Mouse (Mus musculus) adrenal gland, adult (tissue): ENCODE results near the gene Gm8947.
"Not testable (repeated sequence)": the region's sequence is repeated elsewhere in the genome, so short reads cannot be mapped to it uniquely, and the experiment has no call there.

Source experiments
- DNase-seq, 2 experiments: peaks; one replicate each; pipeline ENCODE4 v3.0.0; 2022 to 2023; ENCODE audit warnings: low spot score in 1 of 2; ENCODE audit not compliant: inconsistent age in 2 of 2

The Gm8947 gene

GRCm38 (mm10) chr1:151180167-151180566 is 12.0 kb upstream of the Gm8947 start:
- DNase-seq: no peak

DNA sequence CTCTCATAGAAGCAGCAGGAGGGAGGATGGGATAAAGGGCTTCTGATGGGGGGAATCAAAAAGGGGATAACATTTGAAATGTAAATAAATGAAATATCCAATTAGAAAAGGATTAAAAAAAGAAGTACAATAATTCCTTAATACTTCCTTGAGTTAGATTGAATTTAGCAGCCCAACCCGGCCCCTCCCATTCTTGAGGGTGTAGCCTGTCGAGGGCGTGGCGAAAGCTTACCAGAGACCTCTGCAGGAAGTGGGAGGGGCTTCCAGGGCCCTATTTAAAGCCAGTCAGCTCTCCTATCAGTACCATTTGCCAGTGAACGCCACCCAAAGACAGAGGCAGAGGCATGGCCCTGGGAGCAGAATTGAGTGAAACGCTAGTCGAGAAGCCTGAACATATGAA is 9.9 kb upstream of the Gm8947 start, which contains the start of gene Gm47985:
Gene Gm47985, plus strand, starts transcription at position 272 of the 400 bp plus-strand sequence.
- DNase-seq: not testable (repeated sequence)

GRCm38 (mm10) chr1:151186186-151186585 is 6.0 kb upstream of the Gm8947 start:
- not testable (repeated sequence) for DNase-seq

- DNase-seq: not testable (repeated sequence)
Measured at GRCm38 (mm10) chr1:151186879-151187424, 5.2 kb upstream of the Gm8947 start.

- no peak for DNase-seq
Measured at GRCm38 (mm10) chr1:151188469-151188868, 3.7 kb upstream of the Gm8947 start.

GRCm38 (mm10) chr1:151192739-151193138 is 563 bp downstream of the Gm8947 start:
- not testable (repeated sequence) for DNase-seq

GRCm38 (mm10) chr1:151195986-151196385 is 3.8 kb downstream of the Gm8947 start:
- not testable (repeated sequence) for DNase-seq

- DNase-seq: not testable (repeated sequence)
Measured at GRCm38 (mm10) chr1:151196690-151197089, 4.5 kb downstream of the Gm8947 start.

DNA sequence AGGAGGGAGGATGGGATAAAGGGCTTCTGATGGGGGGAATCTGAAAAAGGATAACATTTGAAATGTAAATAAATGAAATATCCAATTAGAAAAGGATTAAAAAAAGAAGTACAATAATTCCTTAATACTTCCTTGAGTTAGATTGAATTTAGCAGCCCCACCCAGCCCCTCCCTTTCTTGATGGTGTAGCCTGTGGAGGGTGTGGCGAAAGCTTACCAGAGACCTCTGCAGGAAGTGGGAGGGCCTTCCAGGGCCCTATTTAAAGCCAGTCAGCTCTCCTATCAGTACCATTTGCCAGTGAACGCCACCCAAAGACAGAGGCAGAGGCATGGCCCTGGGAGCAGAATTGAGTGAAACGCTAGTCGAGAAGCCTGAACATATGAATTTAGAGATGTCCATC is 5.9 kb downstream of the Gm8947 start, which contains the start of gene Gm47995:
Gene Gm47995, plus strand, starts transcription at position 329 of the 400 bp plus-strand sequence.
- not testable (repeated sequence) for DNase-seq

- not testable (repeated sequence) for DNase-seq
Measured at GRCm38 (mm10) chr1:151200620-151201019, 8.4 kb downstream of the Gm8947 start.

DNA sequence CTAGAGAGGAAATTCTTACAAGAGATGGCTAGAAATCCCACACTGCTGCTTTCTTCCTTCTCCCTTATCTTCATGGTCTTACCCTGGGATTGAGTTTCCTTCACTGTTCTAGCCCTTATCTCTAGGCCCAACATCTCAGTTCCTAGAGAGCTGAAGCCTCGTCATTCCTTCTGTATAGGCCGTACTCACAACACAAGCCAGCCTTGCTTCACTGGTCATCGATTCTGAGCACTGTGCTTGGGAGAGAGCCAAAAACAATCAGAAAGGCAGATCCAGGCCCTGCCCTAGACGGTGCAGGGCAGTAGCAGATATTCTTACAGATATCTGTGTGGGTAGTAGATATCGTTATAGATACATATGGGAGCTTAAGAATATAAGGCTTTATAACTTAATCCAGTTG is 10.6 kb downstream of the Gm8947 start:
- DNase-seq: not testable (repeated sequence)

- not testable (repeated sequence) for DNase-seq
Measured at GRCm38 (mm10) chr1:151203818-151204217, 11.6 kb downstream of the Gm8947 start, which contains the start of gene 3110040M04Rik. Gene 3110040M04Rik (plus strand): TSS chr1:151204121.

DNA sequence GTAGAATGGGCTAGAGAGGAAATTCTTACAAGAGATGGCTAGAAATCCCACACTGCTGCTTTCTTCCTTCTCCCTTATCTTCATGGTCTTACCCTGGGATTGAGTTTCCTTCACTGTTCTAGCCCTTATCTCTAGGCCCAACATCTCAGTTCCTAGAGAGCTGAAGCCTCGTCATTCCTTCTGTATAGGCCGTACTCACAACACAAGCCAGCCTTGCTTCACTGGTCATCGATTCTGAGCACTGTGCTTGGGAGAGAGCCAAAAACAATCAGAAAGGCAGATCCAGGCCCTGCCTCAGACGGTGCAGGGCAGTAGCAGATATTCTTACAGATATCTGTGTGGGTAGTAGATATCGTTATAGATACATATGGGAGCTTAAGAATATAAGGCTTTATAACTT is 16.3 kb downstream of the Gm8947 start:
- not testable (repeated sequence) for DNase-seq

DNA sequence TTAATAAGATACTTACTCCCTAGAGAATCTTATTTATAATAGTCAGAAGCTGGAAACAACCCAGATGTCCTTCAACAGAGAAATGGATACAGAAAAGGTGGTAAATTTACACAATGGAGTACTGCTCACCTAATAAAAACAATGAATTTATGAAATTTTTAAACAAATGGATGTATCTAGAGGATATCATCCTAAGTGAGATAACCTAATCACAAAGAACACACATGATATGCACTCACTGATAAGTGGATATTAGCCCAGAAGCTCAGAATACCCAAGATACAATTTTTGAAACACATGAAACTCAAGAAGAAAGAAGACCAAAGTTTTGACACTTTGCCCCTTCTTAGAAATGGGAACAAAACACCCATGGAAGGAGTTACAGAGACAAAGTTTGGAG is 16.8 kb downstream of the Gm8947 start:
- DNase-seq: not testable (repeated sequence)

DNA sequence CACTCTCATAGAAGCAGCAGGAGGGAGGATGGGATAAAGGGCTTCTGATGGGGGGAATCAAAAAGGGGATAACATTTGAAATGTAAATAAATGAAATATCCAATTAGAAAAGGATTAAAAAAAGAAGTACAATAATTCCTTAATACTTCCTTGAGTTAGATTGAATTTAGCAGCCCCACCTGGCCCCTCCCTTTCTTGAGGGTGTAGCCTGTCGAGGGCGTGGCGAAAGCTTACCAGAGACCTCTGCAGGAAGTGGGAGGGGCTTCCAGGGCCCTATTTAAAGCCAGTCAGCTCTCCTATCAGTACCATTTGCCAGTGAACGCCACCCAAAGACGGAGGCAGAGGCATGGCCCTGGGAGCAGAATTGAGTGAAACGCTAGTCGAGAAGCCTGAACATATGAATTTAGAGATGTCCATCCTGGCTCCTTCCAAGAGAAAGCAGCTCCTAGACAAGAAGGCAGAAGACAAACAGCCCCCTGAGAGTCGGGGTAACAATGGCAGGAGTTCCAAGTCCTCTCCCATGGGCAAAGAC is 17.7 kb downstream of the Gm8947 start, which contains the start of gene Gm47996:
Gene Gm47996, plus strand, starts transcription at position 308 of the 532 bp plus-strand sequence.
- not testable (repeated sequence) for DNase-seq

DNA sequence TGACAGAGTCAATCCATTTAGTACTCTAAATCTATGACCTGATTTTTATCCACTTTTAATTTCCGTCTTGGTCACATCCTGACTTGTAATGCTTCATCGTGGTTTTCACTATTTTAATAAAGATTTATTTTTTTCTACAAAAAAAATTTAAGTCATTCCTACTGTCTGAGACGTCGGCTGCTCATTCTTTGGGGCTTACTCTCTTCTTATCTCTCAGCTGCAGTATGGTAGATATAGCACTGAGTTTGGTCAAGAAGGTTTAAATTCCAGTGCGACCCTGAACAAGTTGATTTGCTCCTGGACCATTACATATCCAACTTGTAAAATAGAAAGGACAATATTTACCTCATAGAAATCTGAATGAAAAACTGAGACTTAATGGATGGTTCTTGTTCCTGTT is 19.5 kb downstream of the Gm8947 start:
- DNase-seq: not testable (repeated sequence)

GRCm38 (mm10) chr1:151214862-151215261 is 22.7 kb downstream of the Gm8947 start:
- no peak for DNase-seq

DNA sequence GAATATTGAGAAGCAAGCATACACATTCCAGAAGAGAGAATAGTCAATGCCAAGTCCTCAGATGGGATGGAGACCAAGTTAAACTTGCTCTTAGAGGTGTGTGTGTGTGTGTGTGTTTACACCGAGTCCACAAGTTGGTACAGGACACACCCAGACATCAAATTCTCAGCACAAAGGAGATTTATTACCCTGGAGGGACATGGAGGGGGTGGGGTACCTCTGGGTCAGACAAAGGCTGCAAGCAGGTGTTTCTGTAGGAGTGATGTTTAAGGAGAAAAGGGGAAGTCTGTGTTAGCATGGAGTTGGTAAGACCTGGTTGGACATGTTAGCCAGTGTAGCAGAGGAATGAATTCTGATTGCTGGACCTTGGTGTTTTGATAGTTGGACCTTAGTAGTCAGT is 23.8 kb downstream of the Gm8947 start:
- DNase-seq: no peak

DNA sequence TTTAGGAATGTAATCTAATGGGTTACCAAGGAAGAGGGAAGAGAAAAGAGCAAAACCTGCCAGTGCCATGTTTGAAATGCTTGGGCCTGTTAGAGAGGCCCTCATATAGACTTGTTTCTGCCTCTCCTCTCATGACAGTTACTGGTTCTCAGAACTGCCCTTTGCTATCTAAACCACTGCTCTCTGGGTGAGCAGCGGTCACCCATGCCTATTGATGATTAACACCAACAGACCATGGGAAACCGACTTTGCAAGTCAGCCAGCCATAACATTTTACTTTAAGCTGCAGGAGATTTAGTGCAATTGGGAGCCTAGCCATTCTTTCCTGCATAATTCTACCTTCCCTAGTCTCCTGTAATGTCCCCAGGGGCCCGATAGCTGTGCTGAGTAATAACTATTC is 24.2 kb downstream of the Gm8947 start:
- no peak for DNase-seq

DNA sequence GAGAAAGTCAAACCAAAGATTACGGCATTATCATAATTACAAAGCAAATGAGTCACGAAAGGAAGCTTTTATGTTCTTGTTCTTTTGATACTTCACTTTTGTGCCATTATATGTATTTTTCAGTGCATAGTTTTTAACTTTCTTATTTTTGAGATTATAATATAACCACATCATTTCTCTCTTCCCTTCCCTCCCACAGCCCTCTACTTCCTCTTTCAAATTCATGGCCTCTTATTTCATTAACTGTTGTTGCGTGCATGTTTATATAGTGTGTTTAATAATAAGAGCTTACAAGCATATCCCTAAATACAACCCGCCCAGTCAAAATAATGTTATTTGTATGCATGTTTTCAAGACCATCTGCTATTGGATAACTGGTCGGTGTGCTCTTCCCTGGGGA is 26.9 kb downstream of the Gm8947 start:
- no peak for DNase-seq

DNA sequence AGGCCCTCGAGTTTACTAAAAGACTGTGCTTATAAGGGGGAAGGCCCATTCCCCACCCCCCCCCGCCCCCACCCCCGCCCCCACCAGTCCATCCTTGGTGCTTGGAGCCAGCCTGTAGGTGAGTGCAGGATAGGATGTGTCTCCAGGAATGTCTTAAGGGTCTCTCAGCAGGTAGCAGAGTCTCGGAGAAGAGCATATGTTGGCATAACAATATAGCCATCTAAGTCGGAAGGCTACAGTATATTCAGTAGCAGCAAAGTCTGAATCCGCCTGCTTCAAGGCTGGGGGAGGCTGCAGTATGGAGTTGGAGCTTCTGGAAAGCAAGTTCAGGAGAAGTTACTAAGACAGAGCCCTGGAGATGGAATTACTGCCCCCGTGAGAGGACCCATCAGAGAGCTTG is 27.9 kb downstream of the Gm8947 start:
- DNase-seq: no peak

- DNase-seq: no peak
Measured at GRCm38 (mm10) chr1:151222561-151223267, 30.5 kb downstream of the Gm8947 start.
